Mouse (Mus musculus) testis, adult 2 months (tissue): ENCODE measurements at regions not wholly inside any gene's neighbourhood (a gene's known extent, or its start where the extent isn't known, plus 50 kb on each side); places are given as distances from the start of the nearest gene placed in this dataset.

Experiments used
- H3K27ac ChIP-seq: fragments of 200-500 bp; 2 replicates; pipeline ENCODE4 v1.5.1; 2012; ENCODE audit warnings: low read depth, low read length; ENCODE audit not compliant: control insufficient read depth, insufficient read depth
- H3K27me3 ChIP-seq: fragments of 200-500 bp; 2 replicates; pipeline ENCODE4 v1.6.1; 2012; ENCODE audit warnings: mild to moderate bottlenecking, low read length, moderate library complexity; ENCODE audit not compliant: control insufficient read depth, insufficient read depth
- H3K36me3 ChIP-seq: fragments of 200-500 bp; 2 replicates; pipeline ENCODE4 v1.6.1; 2012; ENCODE audit warnings: mild to moderate bottlenecking, low read length; ENCODE audit not compliant: control insufficient read depth, insufficient read depth
- H3K4me1 ChIP-seq: fragments of 200-500 bp; 2 replicates; pipeline ENCODE4 v1.6.1; 2012; ENCODE audit warnings: low read length; ENCODE audit not compliant: control insufficient read depth, insufficient read depth
- H3K4me3 ChIP-seq: fragments of 200-500 bp; 2 replicates; pipeline ENCODE4 v1.5.1; 2012; ENCODE audit warnings: low read depth, mild to moderate bottlenecking, low read length, moderate library complexity, mixed read lengths; ENCODE audit not compliant: control insufficient read depth
- CTCF ChIP-seq: fragments of 200-500 bp; IDR thresholded peaks from 2 replicates; pipeline ENCODE4 v1.5.1; 2012; ENCODE audit warnings: low read depth, mild to moderate bottlenecking, inconsistent platforms, low read length, moderate library complexity; ENCODE audit not compliant: control insufficient read depth, insufficient read depth, insufficient replicate concordance
- POLR2A ChIP-seq: fragments of 200-500 bp; IDR thresholded peaks from 2 replicates; pipeline ENCODE4 v1.6.1; 2012; ENCODE audit warnings: low read depth, mild to moderate bottlenecking, inconsistent platforms, low read length, moderate library complexity; ENCODE audit not compliant: control insufficient read depth

- H3K27me3 ChIP-seq: no peaks in the 10 kb centered on the region
- no peaks in the 10 kb centered on the region for H3K36me3 ChIP-seq
- H3K4me3 ChIP-seq: no peak overlapping the region
- no peak for TF ChIP-seq CTCF
- no peak for TF ChIP-seq POLR2A
- no peak overlapping the region for H3K27ac ChIP-seq
- H3K4me1 ChIP-seq: no peaks in the 10 kb centered on the region
Measured at GRCm38 (mm10) chr13:101244326-101244725, 411.1 kb upstream of the Slc30a5 start.

GRCm38 (mm10) chr13:101238860-101239259 is 405.6 kb upstream of the Slc30a5 start:
- H3K4me1 ChIP-seq: peaks cover 3% of the 10 kb centered on the region
- no peaks in the 10 kb centered on the region for H3K36me3 ChIP-seq
- H3K27me3 ChIP-seq: no peaks in the 10 kb centered on the region
- H3K27ac ChIP-seq: no peak overlapping the region
- no peak overlapping the region for H3K4me3 ChIP-seq
- TF ChIP-seq CTCF (no peak), POLR2A (no peak)

GRCm38 (mm10) chr13:101237035-101237434 is 403.8 kb upstream of the Slc30a5 start:
- H3K36me3 ChIP-seq: no peaks in the 10 kb centered on the region
- no peak overlapping the region for H3K27ac ChIP-seq
- H3K27me3 ChIP-seq: no peaks in the 10 kb centered on the region
- H3K4me3 ChIP-seq: no peak overlapping the region
- TF ChIP-seq POLR2A (no peak), CTCF (no peak)
- peaks cover 6% of the 10 kb centered on the region for H3K4me1 ChIP-seq

- Histone ChIP-seq H3K27ac (no peak overlapping the region), H3K4me1 (peaks cover 6% of the 10 kb centered on the region), H3K36me3 (no peaks in the 10 kb centered on the region), H3K27me3 (no peaks in the 10 kb centered on the region), H3K4me3 (no peak overlapping the region)
- TF ChIP-seq CTCF: no peak
- TF ChIP-seq POLR2A: no peak
Measured at GRCm38 (mm10) chr13:101235846-101236245, 402.6 kb upstream of the Slc30a5 start.

GRCm38 (mm10) chr13:101235110-101235509 is 401.9 kb upstream of the Slc30a5 start:
- no peak for TF ChIP-seq POLR2A
- no peak for TF ChIP-seq CTCF
- H3K27ac ChIP-seq: no peak overlapping the region
- H3K27me3 ChIP-seq: no peaks in the 10 kb centered on the region
- no peaks in the 10 kb centered on the region for H3K36me3 ChIP-seq
- no peak overlapping the region for H3K4me3 ChIP-seq
- H3K4me1 ChIP-seq: peaks cover 6% of the 10 kb centered on the region

- Histone ChIP-seq H3K4me3 (no peak overlapping the region), H3K36me3 (no peaks in the 10 kb centered on the region), H3K4me1 (peaks cover 6% of the 10 kb centered on the region), H3K27me3 (no peaks in the 10 kb centered on the region), H3K27ac (no peak overlapping the region)
- TF ChIP-seq CTCF: no peak
- TF ChIP-seq POLR2A: no peak
Measured at GRCm38 (mm10) chr13:101234550-101234949, 401.3 kb upstream of the Slc30a5 start.

GRCm38 (mm10) chr13:101233843-101234281 is 400.6 kb upstream of the Slc30a5 start:
- no peak for TF ChIP-seq CTCF
- no peak for TF ChIP-seq POLR2A
- Histone ChIP-seq H3K4me1 (peaks cover 6% of the 10 kb centered on the region), H3K36me3 (no peaks in the 10 kb centered on the region), H3K4me3 (no peak overlapping the region; the same call in 1 of the 2 replicates), H3K27me3 (no peaks in the 10 kb centered on the region), H3K27ac (no peak overlapping the region; the same call in 1 of the 2 replicates)
